Mouse (Mus musculus) right cerebral cortex, postnatal 36 days (tissue): Measurements from ENCODE around the gene Olfr430.
"Not testable (repeated sequence)": the region's sequence is repeated elsewhere in the genome, so short reads cannot be mapped to it uniquely, and the experiment has no call there.

Experiments used
- DNase-seq, 2 experiments: peaks; one replicate each; pipeline ENCODE4 v3.0.0; 2022; ENCODE audit warnings: low spot score in 2 of 2, mixed read lengths in 1 of 2

The Olfr430 gene

GRCm38 (mm10) chr1:174066305-174066704 is at the start of gene Olfr430:
Gene Olfr430, plus strand, starts transcription at chr1:174066605.
- no peak for DNase-seq

- no peak for DNase-seq
Observed at GRCm38 (mm10) chr1:174031698-174032097, 34.7 kb upstream of the Olfr430 start, which contains the start of gene Ifi205. Gene Ifi205, minus strand, starts transcription at chr1:174031810.

DNA sequence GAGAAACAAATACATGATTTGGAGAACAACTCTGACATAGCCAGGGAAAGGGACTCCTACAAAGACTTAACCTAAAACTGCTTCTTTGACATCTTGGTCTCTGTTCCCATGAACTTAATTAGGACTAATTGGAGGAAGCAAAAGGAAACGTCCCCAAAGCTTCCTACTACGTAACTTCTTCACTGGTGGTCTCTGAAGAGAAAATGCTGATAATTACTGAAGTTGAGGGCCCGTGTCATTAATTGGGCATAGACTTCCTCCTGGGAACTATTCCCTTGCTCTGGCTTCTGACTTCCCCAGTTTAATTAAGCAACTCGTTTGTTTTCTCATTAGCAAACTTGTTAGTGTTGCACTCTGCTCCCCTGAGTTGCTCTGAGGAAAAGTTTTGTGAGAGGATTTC is 30.6 kb upstream of the Olfr430 start:
- no peak for DNase-seq

GRCm38 (mm10) chr1:174038480-174038879 is 27.9 kb upstream of the Olfr430 start:
- DNase-seq, result no peak

DNA sequence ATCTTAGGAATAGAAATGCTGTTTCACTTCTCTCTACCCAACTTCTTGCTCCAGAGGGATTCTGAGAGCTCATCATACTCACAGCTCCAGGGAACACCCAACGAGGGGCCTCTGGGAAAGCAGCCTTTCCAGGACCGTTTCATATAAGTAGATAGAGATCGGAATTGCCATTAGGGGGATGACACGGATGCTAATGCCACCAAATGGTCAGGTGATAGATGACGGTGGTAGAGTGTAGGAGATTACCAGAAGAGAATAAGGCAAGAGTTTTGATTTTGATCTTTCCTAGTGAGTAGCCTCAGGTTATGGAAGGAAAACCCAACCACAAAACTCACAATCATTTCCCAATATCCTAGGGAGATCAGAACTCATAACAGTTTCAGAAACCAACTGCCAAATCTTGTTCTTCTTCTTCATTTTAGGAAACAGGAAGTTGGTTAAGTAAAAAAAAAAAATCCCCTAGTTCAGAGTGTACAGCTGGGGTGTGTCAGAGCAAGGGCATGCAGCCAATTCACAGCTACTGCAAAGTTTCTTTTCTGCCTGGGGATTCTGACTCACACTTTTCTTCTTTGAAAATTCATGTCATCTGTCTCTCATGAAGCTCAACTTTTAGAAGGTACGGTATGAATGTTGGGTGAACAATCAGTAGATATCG is 25.8 kb upstream of the Olfr430 start, which contains the start of gene Olfr433:
Gene Olfr433, plus strand, starts transcription at position 183 of the 655 bp plus-strand sequence.
- no peak for DNase-seq

DNA sequence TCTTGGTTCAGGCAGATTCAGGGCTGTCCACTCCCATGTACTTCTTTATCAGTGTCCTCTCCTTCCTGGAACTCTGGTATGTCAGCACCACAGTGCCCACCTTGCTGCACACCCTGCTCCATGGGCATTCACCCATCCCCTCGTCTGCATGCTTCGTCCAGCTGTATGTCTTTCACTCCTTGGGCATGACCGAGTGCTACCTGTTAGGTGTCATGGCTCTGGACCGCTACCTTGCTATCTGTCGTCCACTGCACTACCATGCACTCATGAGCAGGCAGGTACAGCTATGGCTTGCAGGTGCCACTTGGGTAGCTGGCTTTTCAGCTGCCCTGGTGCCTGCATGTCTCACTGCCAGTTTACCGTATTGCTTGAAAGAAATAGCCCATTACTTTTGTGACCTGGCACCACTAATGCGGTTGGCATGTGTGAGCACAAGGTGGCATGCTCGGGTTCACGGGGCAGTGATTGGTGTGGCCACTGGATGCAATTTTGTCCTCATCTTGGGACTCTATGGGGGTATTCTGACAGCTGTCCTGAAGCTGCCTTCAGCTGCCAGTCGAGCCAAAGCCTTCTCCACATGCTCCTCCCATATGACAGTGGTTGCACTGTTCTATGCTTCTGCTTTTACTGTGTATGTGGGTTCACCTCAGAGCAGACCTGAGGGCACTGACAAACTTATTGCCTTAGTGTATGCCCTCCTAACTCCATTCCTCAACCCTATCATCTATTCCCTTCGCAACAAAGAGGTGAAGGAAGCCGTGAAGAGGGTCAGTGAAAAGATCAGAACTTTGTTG is 24.1 kb upstream of the Olfr430 start:
- not testable (repeated sequence) for DNase-seq

DNA sequence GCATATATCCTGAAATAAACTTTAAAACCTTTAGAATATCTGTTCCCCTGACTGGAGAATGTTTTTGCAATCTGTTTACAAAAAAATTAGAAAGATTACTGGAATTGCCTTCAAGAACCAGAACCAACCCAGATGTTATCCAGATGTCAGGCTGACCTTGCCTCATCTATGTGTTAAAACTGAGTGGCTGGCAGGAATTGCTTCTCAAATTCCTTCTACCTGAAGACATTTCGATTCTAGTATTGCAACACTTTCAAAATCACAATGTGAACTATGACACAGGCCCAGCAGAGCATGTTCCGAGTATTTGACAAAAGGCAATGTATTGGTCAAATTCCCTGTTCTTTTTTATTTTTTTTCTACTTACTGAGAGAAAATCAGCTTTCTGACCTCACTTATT is 22.0 kb upstream of the Olfr430 start:
- DNase-seq, result no peak

DNA sequence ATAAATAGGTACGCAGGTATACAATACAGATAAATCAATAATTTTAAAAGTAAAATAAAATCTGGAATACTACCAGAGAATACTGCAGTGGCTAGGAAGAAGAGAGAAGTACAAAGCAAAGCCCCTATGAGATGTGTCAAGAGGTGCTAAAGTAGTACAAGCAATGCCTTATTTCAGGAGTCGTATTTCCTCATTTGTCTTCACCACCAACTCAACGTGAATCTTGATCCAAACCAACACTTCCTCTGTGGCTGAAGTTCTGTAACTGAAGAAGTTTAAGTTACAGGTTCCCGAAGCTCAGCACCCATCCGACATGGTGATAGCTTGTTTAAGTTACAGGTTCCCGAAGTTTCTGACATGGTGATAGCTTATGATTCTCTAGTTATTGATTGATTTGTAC is 18.2 kb upstream of the Olfr430 start:
- not testable (repeated sequence) for DNase-seq

DNA sequence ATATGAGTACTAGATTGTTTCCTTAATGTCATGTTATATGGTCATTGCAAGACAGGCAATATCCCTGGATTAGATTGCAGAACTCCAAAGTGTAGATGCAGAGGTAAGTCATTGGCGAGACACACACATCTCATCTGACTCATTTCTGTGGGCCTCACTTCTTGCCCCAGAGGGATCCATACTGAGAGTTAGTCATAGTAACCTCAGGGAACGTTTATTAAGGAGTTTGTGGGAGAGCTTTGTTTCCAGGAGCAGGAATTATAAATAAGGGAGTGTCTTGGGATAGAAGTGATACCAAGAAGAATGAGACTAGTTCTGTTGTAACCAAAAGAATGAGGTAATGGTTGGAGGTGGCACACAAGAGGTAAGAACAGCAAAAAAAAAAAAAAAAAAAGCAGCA is 17.5 kb upstream of the Olfr430 start, which contains the start of gene Olfr432:
Gene Olfr432, plus strand, starts transcription at position 313 of the 400 bp plus-strand sequence.
- no peak for DNase-seq

DNA sequence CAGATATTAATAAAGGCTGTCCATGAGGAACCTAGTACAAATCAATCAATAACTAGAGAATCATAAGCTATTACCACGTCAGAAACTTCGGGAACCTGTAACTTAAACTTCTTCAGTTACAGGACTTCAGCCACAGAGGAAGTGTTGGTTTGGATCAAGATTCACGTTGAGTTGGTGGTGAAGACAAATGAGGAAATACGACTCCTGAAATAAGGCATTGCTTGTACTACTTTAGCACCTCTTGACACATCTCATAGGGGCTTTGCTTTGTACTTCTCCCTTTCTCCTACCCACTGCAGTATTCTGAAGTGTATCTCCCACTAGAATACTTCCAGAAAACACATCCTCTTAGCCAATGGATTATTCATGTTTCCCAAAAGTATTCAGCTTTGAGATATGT is 17.0 kb upstream of the Olfr430 start:
- DNase-seq, result not testable (repeated sequence)

DNA sequence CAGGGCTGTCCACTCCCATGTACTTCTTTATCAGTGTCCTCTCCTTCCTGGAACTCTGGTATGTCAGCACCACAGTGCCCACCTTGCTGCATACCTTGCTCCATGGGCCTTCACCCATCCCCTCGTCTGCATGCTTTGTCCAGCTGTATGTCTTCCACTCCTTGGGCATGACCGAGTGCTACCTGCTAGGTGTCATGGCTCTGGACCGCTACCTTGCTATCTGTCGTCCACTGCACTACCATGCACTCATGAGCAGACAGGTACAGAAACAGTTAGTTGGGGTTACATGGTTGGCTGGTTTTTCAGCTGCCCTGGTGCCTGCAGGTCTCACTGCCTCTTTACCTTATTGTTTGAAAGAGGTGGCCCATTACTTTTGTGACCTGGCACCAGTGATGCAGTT is 15.9 kb upstream of the Olfr430 start:
- DNase-seq, result no peak

- no peak for DNase-seq
Observed at GRCm38 (mm10) chr1:174051515-174051914, 14.9 kb upstream of the Olfr430 start.

- DNase-seq, result no peak
Observed at GRCm38 (mm10) chr1:174051931-174052536, 14.4 kb upstream of the Olfr430 start.

GRCm38 (mm10) chr1:174052981-174053380 is 13.4 kb upstream of the Olfr430 start:
- DNase-seq, result no peak

GRCm38 (mm10) chr1:174055248-174055647 is 11.2 kb upstream of the Olfr430 start:
- no peak for DNase-seq

- no peak for DNase-seq
Observed at GRCm38 (mm10) chr1:174084031-174084430, 17.6 kb downstream of the Olfr430 start, which contains the start of gene Olfr429. Gene Olfr429, plus strand, starts transcription at chr1:174084331.

GRCm38 (mm10) chr1:174096591-174096990 is 30.2 kb downstream of the Olfr430 start, which contains the start of gene Olfr427:
Gene Olfr427, plus strand, starts transcription at chr1:174096891.
- no peak for DNase-seq

DNA sequence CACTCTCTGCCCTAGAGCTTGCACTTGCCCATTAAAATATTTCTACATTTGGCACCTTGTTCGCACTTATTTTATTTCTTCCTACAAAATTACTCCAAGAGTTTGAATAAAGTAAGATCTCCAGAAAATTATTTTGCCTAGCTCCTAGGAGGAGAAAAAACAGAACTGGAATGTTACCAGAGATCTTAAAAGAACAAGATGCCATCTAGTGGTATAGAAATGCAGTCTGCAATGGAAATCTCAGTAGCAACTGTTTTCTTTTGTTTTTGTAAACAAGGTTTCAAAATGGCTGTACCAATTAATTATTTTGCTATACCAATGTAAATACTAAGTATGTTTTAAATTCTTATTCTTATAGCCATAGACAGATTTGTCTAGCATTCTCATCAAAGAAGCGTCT is 37.3 kb downstream of the Olfr430 start:
- no peak for DNase-seq

- DNase-seq, result no peak
Observed at GRCm38 (mm10) chr1:174121062-174121461, 54.7 kb downstream of the Olfr430 start, which contains the start of gene Olfr231. Gene Olfr231, minus strand, starts transcription at chr1:174121162.
